Mouse (Mus musculus): ENCODE results near the gene Pdzrn3. TPM values are rescaled to one million over a fixed set of nuclear protein-coding genes. Genes with fewer than 3 reads are reported as not detected.

Gene Pdzrn3
- 13.8 TPM for polyA plus RNA-seq (2012; fragmentation: generic; extraction: Trizol)

- peaks cover 40% of the 10 kb centered on the region for H3K79me2 ChIP-seq (ENCODE audit: control insufficient read depth, insufficient read depth)
- TF ChIP-seq E2F4 (IDR thresholded peaks at IDR 0.05; ENCODE audit: insufficient read depth), result peak; percentile 29
- TF ChIP-seq SRF (IDR thresholded peaks at IDR 0.05; ENCODE audit: control insufficient read depth, insufficient read length, low read depth), result no peak
- peak in 2 of 3 experiments; percentile 61 to 68 for TF ChIP-seq MYOG (IDR thresholded peaks at IDR 0.05; ENCODE audit: control insufficient read depth in 1 of 3, insufficient read depth in 1 of 3, insufficient read length in 2 of 3, low read depth in 2 of 3)
- peak; percentile 73 for TF ChIP-seq POLR2A (IDR thresholded peaks at IDR 0.05; ENCODE audit: insufficient read length, low read depth)
- peak in 2 of 3 experiments; percentile 37 to 53 for TF ChIP-seq MYOD1 (IDR thresholded peaks at IDR 0.05; ENCODE audit: control insufficient read depth in 1 of 3, insufficient read length in 2 of 3, low read depth in 2 of 3)
- peak within 1 kb of the TSS; percentile 99 for H3K4me2 ChIP-seq (ENCODE audit: low read depth)
- H3K4me3 ChIP-seq, result peak within 1 kb of the TSS; percentile 33
- H3K36me3 ChIP-seq (ENCODE audit: control insufficient read depth, insufficient read depth), result no peaks in the 10 kb centered on the region
- no peaks in the 10 kb centered on the region for H3K27me3 ChIP-seq (ENCODE audit: control insufficient read depth, insufficient read depth, insufficient read length)
- peak within 1 kb of the TSS; percentile 89 for H3ac ChIP-seq (ENCODE audit: control insufficient read depth, insufficient read length)
Measured at GRCm38 (mm10) chr6:101377167-101377934, at the start of gene Pdzrn3. Pdzrn3 (minus strand) TSS chr6:101377897.

DNA sequence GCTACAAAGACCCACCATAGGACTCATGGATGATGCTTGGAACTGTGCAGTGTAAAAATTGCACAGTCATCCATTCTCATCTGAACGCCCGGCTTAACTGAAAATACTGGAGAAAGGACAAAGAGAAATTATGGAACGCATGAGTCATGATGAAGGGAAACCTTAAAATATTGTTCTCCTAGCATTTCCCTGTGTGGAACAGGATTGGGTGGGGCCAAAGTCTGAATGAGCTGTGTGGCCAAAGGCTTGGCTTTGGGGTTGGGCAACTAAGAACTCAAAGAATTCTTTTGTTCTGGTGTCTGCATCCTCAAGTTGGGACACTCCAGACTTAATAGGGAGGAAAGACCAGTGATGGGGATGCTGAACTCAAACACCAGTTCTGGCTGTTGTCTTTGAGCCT is 49.6 kb upstream of the Pdzrn3 start:
- no peaks in the 10 kb centered on the region for H3K79me2 ChIP-seq (ENCODE audit: control insufficient read depth, insufficient read depth)
- no peak overlapping the region for H3K4me3 ChIP-seq
- H3K36me3 ChIP-seq (ENCODE audit: control insufficient read depth, insufficient read depth), result no peaks in the 10 kb centered on the region
- H3K27me3 ChIP-seq (ENCODE audit: control insufficient read depth, insufficient read depth, insufficient read length), result no peaks in the 10 kb centered on the region
- H3ac ChIP-seq (ENCODE audit: control insufficient read depth, insufficient read length), result no peak overlapping the region
- TF ChIP-seq REST (IDR thresholded peaks at IDR 0.05; ENCODE audit: insufficient read depth, insufficient read length) (no peak), MYOG (IDR thresholded peaks at IDR 0.05; ENCODE audit: control insufficient read depth in 1 of 3, insufficient read depth in 1 of 3, insufficient read length in 2 of 3, low read depth in 2 of 3) (no peak), USF1 (IDR thresholded peaks at IDR 0.05; ENCODE audit: low read depth) (no peak), CEBPB (IDR thresholded peaks at IDR 0.05; ENCODE audit: insufficient read depth, poor library complexity, severe bottlenecking) (no peak), MAX (IDR thresholded peaks at IDR 0.05; ENCODE audit: low read depth) (no peak), MYOD1 (IDR thresholded peaks at IDR 0.05; ENCODE audit: control insufficient read depth in 1 of 3, insufficient read length in 2 of 3, low read depth in 2 of 3) (no peak), POLR2AphosphoS2 (IDR thresholded peaks at IDR 0.05; ENCODE audit: insufficient read length, low read depth) (no peak), TCF3 (IDR thresholded peaks at IDR 0.05; ENCODE audit: insufficient read length, low read depth) (no peak), POLR2A (IDR thresholded peaks at IDR 0.05; ENCODE audit: insufficient read length, low read depth) (no peak), TCF12 (IDR thresholded peaks at IDR 0.05; ENCODE audit: insufficient read depth, poor library complexity, severe bottlenecking) (no peak), E2F4 (IDR thresholded peaks at IDR 0.05; ENCODE audit: insufficient read depth) (no peak), SRF (IDR thresholded peaks at IDR 0.05; ENCODE audit: control insufficient read depth, insufficient read length, low read depth) (no peak)
- H3K4me2 ChIP-seq (ENCODE audit: low read depth), result peak overlapping the region; percentile 63

- no peaks in the 10 kb centered on the region for H3K36me3 ChIP-seq (ENCODE audit: control insufficient read depth, insufficient read depth)
- TF ChIP-seq SRF (IDR thresholded peaks at IDR 0.05; ENCODE audit: control insufficient read depth, insufficient read length, low read depth) (no peak), CEBPB (IDR thresholded peaks at IDR 0.05; ENCODE audit: insufficient read depth, poor library complexity, severe bottlenecking) (no peak), POLR2AphosphoS2 (IDR thresholded peaks at IDR 0.05; ENCODE audit: insufficient read length, low read depth) (no peak), USF1 (IDR thresholded peaks at IDR 0.05; ENCODE audit: low read depth) (no peak), REST (IDR thresholded peaks at IDR 0.05; ENCODE audit: insufficient read depth, insufficient read length) (no peak), TCF3 (IDR thresholded peaks at IDR 0.05; ENCODE audit: insufficient read length, low read depth) (no peak), E2F4 (IDR thresholded peaks at IDR 0.05; ENCODE audit: insufficient read depth) (no peak), MAX (IDR thresholded peaks at IDR 0.05; ENCODE audit: low read depth) (no peak), MYOG (IDR thresholded peaks at IDR 0.05; ENCODE audit: control insufficient read depth in 1 of 3, insufficient read depth in 1 of 3, insufficient read length in 2 of 3, low read depth in 2 of 3) (no peak), POLR2A (IDR thresholded peaks at IDR 0.05; ENCODE audit: insufficient read length, low read depth) (no peak), MYOD1 (IDR thresholded peaks at IDR 0.05; ENCODE audit: control insufficient read depth in 1 of 3, insufficient read length in 2 of 3, low read depth in 2 of 3) (no peak), TCF12 (IDR thresholded peaks at IDR 0.05; ENCODE audit: insufficient read depth, poor library complexity, severe bottlenecking) (no peak)
- no peak overlapping the region for H3K4me3 ChIP-seq
- no peak overlapping the region for H3ac ChIP-seq (ENCODE audit: control insufficient read depth, insufficient read length)
- no peaks in the 10 kb centered on the region for H3K79me2 ChIP-seq (ENCODE audit: control insufficient read depth, insufficient read depth)
- H3K4me2 ChIP-seq (ENCODE audit: low read depth), result peak overlapping the region; percentile 63
- H3K27me3 ChIP-seq (ENCODE audit: control insufficient read depth, insufficient read depth, insufficient read length), result no peaks in the 10 kb centered on the region
Measured at GRCm38 (mm10) chr6:101426301-101426700, 48.6 kb upstream of the Pdzrn3 start.

GRCm38 (mm10) chr6:101422084-101422954 is 44.6 kb upstream of the Pdzrn3 start:
- Histone ChIP-seq H3ac (ENCODE audit: control insufficient read depth, insufficient read length) (no peak overlapping the region), H3K36me3 (ENCODE audit: control insufficient read depth, insufficient read depth) (no peaks in the 10 kb centered on the region), H3K4me2 (ENCODE audit: low read depth) (no peak overlapping the region), H3K27me3 (ENCODE audit: control insufficient read depth, insufficient read depth, insufficient read length) (no peaks in the 10 kb centered on the region), H3K4me3 (no peak overlapping the region), H3K79me2 (ENCODE audit: control insufficient read depth, insufficient read depth) (no peaks in the 10 kb centered on the region)
- TF ChIP-seq TCF12 (IDR thresholded peaks at IDR 0.05; ENCODE audit: insufficient read depth, poor library complexity, severe bottlenecking), result no peak
- TF ChIP-seq POLR2A (IDR thresholded peaks at IDR 0.05; ENCODE audit: insufficient read length, low read depth), result no peak
- no peak for TF ChIP-seq MYOG (IDR thresholded peaks at IDR 0.05; ENCODE audit: control insufficient read depth in 1 of 3, insufficient read depth in 1 of 3, insufficient read length in 2 of 3, low read depth in 2 of 3)
- no peak for TF ChIP-seq SRF (IDR thresholded peaks at IDR 0.05; ENCODE audit: control insufficient read depth, insufficient read length, low read depth)
- no peak for TF ChIP-seq E2F4 (IDR thresholded peaks at IDR 0.05; ENCODE audit: insufficient read depth)
